Mouse (Mus musculus) stomach, postnatal 0 days (tissue): ENCODE data around the gene Gm16223. TPM values are rescaled to one million over a fixed set of nuclear protein-coding genes. Genes with fewer than 3 reads are reported as not detected.

Experiments used
- ATAC-seq: fragments of 200-750 bp; cut with Nextera tagmentation; 2 replicates; pipeline ENCODE4 v1.8.0; 2017; ENCODE audit not compliant: low FRiP score, low TSS enrichment
- DNase-seq: peaks from one replicate; pipeline ENCODE4 v3.0.0-alpha.2; 2016; ENCODE audit warnings: low spot score
- H3K27ac ChIP-seq: fragments of 300-500 bp; sonication (generic); replicated peaks from 2 replicates; pipeline ENCODE4 v1.5.1; 2014; ENCODE audit warnings: mild to moderate bottlenecking, control low read depth
- H3K27me3 ChIP-seq: fragments of 300-500 bp; sonication (generic); 2 replicates; pipeline ENCODE4 v1.6.1; 2014; ENCODE audit warnings: low read length; ENCODE audit not compliant: control insufficient read depth, insufficient read depth
- H3K36me3 ChIP-seq: fragments of 300-500 bp; sonication (generic); 2 replicates; pipeline ENCODE4 v1.6.1; 2014; ENCODE audit warnings: low read length, mixed read lengths; ENCODE audit not compliant: control insufficient read depth, insufficient read depth
- H3K4me1 ChIP-seq: fragments of 300-500 bp; sonication (generic); replicated peaks from 2 replicates; pipeline ENCODE4 v1.6.1; 2014; ENCODE audit warnings: antibody characterized with exemption; ENCODE audit not compliant: control insufficient read depth, insufficient read depth
- H3K4me2 ChIP-seq: fragments of 300-500 bp; sonication (generic); replicated peaks from 2 replicates; pipeline ENCODE4 v1.6.1; 2014; ENCODE audit warnings: low read depth, mild to moderate bottlenecking, control low read depth, moderate library complexity
- H3K4me3 ChIP-seq: fragments of 300-500 bp; sonication (generic); 2 replicates; pipeline ENCODE4 v1.5.1; 2014; ENCODE audit warnings: low read depth, low read length, control low read depth
- H3K9ac ChIP-seq: fragments of 300-500 bp; sonication (generic); 2 replicates; pipeline ENCODE4 v1.6.1; 2014; ENCODE audit warnings: mild to moderate bottlenecking, low read length, control low read depth, mixed read lengths
- H3K9me3 ChIP-seq: fragments of 300-500 bp; sonication (generic); 2 replicates; pipeline ENCODE4 v1.6.1; 2016; ENCODE audit warnings: low read length; ENCODE audit not compliant: control insufficient read depth
- CTCF ChIP-seq: IDR thresholded peaks from 2 replicates; pipeline ENCODE4 v1.5.1; 2016; ENCODE audit warnings: antibody characterized with exemption, low read depth, mild to moderate bottlenecking, moderate library complexity
- EP300 ChIP-seq: optimal IDR thresholded peaks from 2 replicates; pipeline ENCODE3; 2016; ENCODE audit warnings: antibody characterized with exemption
- WGBS: fragments of 180-500 bp; shearing (Covaris S2); extraction: QIAGEN DNeasy Blood & Tissue Kit; methylation state at CpG from one replicate; pipeline ENCODE4 v1.1.7; 2014; 5-methylcytosine and 5-hydroxymethylcytosine counted together
- polyA plus RNA-seq: library from polyadenylated mRNA; unstranded; fragments of >200 nt; fragmentation: Nextera tagmentation; extraction: Ambion mirVana; gene quantifications from 2 replicates; pipeline ENCODE4 v1.2.1, GENCODE M21; 2015

Gm16223 gene
- polyA plus RNA-seq = not detected in 2 replicates

DNA sequence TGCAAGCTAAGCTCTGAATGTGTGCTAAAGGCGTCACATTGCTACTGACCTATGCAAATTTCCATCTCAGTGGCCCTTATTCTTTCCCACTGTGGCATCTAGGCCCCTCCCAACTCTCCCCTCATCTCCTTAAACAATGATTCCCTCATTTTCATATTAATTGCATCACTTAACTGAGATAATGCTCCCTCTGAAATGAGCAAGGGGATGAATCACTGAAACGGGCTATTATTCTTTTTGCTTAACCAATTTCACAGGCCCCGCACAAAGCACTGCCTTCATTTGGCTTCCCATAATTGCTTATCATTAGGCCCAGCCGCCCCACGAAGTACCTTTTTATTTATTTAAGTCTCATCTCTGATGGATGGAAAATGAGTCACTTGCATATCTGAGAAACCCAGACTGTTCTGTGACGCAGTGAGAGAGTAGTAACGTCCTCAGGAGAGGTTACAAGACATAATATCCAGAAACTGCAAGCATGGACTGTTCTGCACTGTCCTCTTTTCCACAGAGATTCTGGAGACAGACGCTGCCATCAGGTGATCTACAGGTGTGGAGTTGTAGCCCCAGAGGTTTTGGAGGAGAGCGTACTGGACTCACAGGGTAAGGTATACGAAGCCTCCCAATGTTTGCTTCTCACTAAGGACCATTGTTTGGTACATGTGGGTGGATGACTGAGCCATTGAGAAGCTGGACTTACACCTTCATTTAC is at the start of gene Gm16223:
Gene Gm16223, plus strand, starts transcription at position 485 of the 712 bp plus-strand sequence.
- Histone ChIP-seq H3K27ac (no peak within 1 kb of the TSS), H3K9me3 (no peaks in the 10 kb centered on the region), H3K4me2 (no peak within 1 kb of the TSS), H3K4me3 (no peak within 1 kb of the TSS), H3K9ac (no peak within 1 kb of the TSS), H3K4me1 (no peaks in the 10 kb centered on the region), H3K27me3 (no peaks in the 10 kb centered on the region), H3K36me3 (no peaks in the 10 kb centered on the region)
- ATAC-seq = no peak
- DNase-seq = no peak
- TF ChIP-seq EP300 (no peak), CTCF (no peak)
- 73% methylated on average over 10 of the region's 10 CpGs for WGBS

DNA sequence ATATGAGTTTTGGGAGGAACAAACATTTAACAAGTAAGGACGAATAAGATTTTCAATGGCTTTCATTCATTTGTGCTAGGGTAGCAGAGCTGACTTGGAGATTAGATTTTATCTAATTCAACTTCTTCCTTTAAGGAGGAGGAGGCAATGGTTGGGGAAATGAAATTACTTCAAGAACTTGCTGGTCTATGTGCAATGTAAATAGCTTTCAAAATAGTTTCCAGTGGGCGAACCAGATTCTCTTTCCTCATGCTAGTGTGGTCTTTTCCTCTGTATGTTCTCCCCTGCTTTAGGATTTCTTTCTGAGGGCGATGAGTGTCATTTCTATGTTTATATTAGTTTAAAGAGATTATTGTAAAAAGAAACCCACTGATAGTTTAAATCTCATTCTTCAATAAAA is 45.7 kb upstream of the Gm16223 start:
- no peaks in the 10 kb centered on the region for H3K4me1 ChIP-seq
- ATAC-seq = no peak
- 68% methylated on average over 3 of the region's 3 CpGs for WGBS

DNA sequence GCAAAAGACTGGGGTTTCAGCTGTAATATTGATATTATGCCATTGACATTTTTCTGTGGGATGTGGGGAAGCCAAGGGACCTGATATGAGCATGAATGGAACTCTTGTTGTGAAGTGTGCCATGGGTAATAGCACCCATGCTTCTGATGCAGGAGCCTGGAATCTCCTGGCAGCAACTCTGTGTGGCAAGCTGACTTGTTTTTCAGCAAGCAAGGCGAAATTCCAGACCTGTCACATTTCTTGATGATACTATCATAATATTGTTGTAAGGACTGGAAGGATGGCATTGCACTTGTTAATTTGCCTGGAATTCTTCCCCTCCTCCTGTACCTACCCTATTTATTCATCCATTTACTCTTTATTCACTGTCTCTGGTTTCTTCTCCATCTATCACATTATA is 44.2 kb upstream of the Gm16223 start:
- H3K4me1 ChIP-seq = no peaks in the 10 kb centered on the region
- H3K4me2 ChIP-seq = no peak overlapping the region
- H3K9ac ChIP-seq = no peak overlapping the region
- no peaks in the 10 kb centered on the region for H3K9me3 ChIP-seq
- H3K27me3 ChIP-seq = no peaks in the 10 kb centered on the region
- H3K27ac ChIP-seq = no peak overlapping the region
- no peak for ATAC-seq
- H3K36me3 ChIP-seq = no peaks in the 10 kb centered on the region
- no peak for DNase-seq
- no peak overlapping the region for H3K4me3 ChIP-seq
- 64% methylated on average over 1 of the region's 1 CpGs for WGBS
- TF ChIP-seq CTCF = no peak

More for the DNA sequence above, 45.7 kb upstream of the Gm16223 start:
- Histone ChIP-seq H3K9ac (no peak overlapping the region), H3K27me3 (no peaks in the 10 kb centered on the region), H3K4me3 (no peak overlapping the region), H3K36me3 (no peaks in the 10 kb centered on the region), H3K4me2 (no peak overlapping the region), H3K9me3 (no peaks in the 10 kb centered on the region), H3K27ac (no peak overlapping the region)
- TF ChIP-seq EP300 (no peak), CTCF (no peak)
- DNase-seq = no peak

DNA sequence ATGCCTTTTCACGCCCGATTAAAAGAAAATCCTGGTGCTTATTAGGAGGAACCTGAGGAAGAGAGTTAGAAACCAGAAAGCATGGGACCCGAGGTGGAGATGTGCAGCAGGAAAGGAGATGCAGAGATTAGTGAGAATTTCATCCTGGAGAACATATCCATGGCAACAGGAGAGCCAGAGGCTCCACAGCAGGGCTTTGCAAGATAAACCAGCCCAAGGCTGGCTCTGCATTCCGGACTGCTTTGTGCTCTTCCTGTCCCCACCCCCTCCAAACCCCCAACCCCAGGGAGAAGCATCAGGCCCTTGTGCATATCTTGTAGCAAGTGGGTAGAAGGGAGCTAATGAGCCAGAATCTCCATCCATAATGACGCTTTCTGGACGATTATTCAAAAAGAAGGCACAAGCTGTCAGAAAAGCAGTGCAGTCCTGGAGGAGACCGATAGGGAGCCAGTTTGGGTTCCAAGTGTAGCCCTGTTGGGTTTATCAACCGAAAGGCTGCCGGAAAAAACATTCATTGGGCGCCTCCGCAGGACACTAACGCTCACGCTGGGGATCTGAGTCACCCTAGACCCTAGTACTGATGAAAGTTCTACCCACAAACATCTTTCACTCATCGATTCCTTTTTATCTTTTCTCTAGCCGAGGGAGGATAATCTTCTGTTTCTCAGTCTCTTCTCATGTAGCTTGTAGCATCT is 31.2 kb upstream of the Gm16223 start:
- ATAC-seq (no peak), DNase-seq (no peak)
- Histone ChIP-seq H3K36me3 (no peaks in the 10 kb centered on the region), H3K27ac (no peak overlapping the region), H3K4me1 (no peaks in the 10 kb centered on the region), H3K9ac (no peak overlapping the region), H3K9me3 (no peaks in the 10 kb centered on the region), H3K4me3 (no peak overlapping the region), H3K4me2 (no peak overlapping the region), H3K27me3 (no peaks in the 10 kb centered on the region)
- 65% methylated on average over 15 of the region's 15 CpGs for WGBS
- TF ChIP-seq CTCF = no peak
- no peak for TF ChIP-seq EP300

DNA sequence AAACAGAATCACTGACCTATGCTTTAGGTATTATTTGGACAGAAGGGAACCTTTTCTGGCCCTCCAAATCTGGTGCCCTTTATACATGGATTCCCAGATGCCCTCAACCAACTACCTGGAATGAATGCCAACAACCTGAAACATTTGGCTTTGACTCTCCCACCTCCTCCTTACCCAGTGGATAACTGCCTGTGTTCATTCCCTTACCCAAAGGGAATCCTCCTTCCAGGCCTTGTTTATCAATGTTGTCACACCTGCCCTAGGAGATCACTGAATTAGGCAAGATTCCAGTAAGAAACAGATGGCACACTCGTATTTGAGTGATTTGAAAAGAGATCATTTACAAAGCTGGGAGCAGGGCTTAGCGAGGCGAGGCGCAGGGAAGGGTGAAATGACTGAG is 13.1 kb upstream of the Gm16223 start:
- no peak overlapping the region for H3K4me2 ChIP-seq
- no peaks in the 10 kb centered on the region for H3K9me3 ChIP-seq
- H3K27ac ChIP-seq = no peak overlapping the region
- no peaks in the 10 kb centered on the region for H3K27me3 ChIP-seq
- TF ChIP-seq CTCF (no peak), EP300 (no peak)
- no peak overlapping the region for H3K9ac ChIP-seq
- H3K36me3 ChIP-seq = no peaks in the 10 kb centered on the region
- H3K4me1 ChIP-seq = no peaks in the 10 kb centered on the region
- DNase-seq (no peak), ATAC-seq (no peak)
- 69% methylated on average over 4 of the region's 4 CpGs for WGBS
- H3K4me3 ChIP-seq = no peak overlapping the region

DNA sequence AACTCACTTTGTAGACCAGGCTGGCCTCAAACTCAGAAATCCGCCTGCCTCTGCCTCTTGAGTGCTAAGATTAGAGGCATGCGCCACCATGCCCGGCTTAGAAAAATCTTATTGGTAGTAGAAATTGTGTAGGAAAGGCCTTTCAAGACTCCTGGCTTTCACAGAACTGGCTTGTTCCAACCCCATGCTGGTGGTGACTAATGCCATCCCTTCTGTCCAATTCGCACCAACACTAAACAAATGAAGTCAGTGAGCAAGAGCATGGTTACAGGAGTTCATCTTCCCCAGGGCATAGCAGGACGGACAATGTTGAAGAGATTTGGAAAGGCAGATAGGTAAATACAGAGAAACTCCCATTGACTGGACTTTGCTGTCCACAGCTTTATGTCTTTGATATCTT is 12.6 kb upstream of the Gm16223 start:
- ATAC-seq (no peak), DNase-seq (no peak)
- Histone ChIP-seq H3K4me1 (no peaks in the 10 kb centered on the region), H3K4me3 (no peak overlapping the region), H3K36me3 (no peaks in the 10 kb centered on the region), H3K27me3 (no peaks in the 10 kb centered on the region), H3K9ac (no peak overlapping the region), H3K4me2 (no peak overlapping the region), H3K27ac (no peak overlapping the region), H3K9me3 (no peaks in the 10 kb centered on the region)
- no peak for TF ChIP-seq CTCF
- no peak for TF ChIP-seq EP300
- whole genome bisulfite sequencing = 84% methylated on average over 5 of the region's 5 CpGs
